Mouse (Mus musculus) embryonic fibroblast, embryonic 13.5 days (primary cell): ENCODE measurements at regions not wholly inside any gene's neighbourhood (a gene's known extent, or its start where the extent isn't known, plus 50 kb on each side); places are given as distances from the start of the nearest gene placed in this dataset.

Source experiments
- H3K27ac ChIP-seq: 2 replicates; pipeline ENCODE4 v1.5.1; 2012; ENCODE audit warnings: low read length, control low read depth, inconsistent platforms; ENCODE audit not compliant: insufficient read depth
- H3K4me1 ChIP-seq: 2 replicates; pipeline ENCODE4 v1.6.1; 2011; ENCODE audit warnings: low read length; ENCODE audit not compliant: control insufficient read depth, insufficient read depth
- H3K4me3 ChIP-seq: 2 replicates; pipeline ENCODE4 v1.5.1; 2011; ENCODE audit warnings: mild to moderate bottlenecking, control low read depth, low read length; ENCODE audit not compliant: insufficient read depth
- CTCF ChIP-seq: IDR thresholded peaks from 2 replicates; pipeline ENCODE4 v1.5.1; 2011; ENCODE audit warnings: mild to moderate bottlenecking, control low read depth, low read length, moderate library complexity, borderline replicate concordance; ENCODE audit not compliant: insufficient read depth
- POLR2A ChIP-seq: IDR thresholded peaks from 2 replicates; pipeline ENCODE4 v1.6.1; 2011; ENCODE audit warnings: low read depth, mild to moderate bottlenecking, control low read depth, low read length, moderate library complexity

GRCm38 (mm10) chr12:107285622-107286021, 202.8 kb upstream of the 3110018I06Rik start:
- no peak overlapping the region for H3K27ac ChIP-seq
- TF ChIP-seq CTCF: no peak
- no peak for TF ChIP-seq POLR2A
- no peak overlapping the region for H3K4me3 ChIP-seq
- H3K4me1 ChIP-seq: no peaks in the 10 kb centered on the region

GRCm38 (mm10) chr12:107291377-107291776, 197.1 kb upstream of the 3110018I06Rik start:
- TF ChIP-seq CTCF: no peak
- no peak for TF ChIP-seq POLR2A
- Histone ChIP-seq H3K27ac (no peak overlapping the region), H3K4me3 (no peak overlapping the region), H3K4me1 (no peaks in the 10 kb centered on the region)

- H3K27ac ChIP-seq: no peak overlapping the region
- TF ChIP-seq CTCF (no peak), POLR2A (no peak)
- H3K4me3 ChIP-seq: no peak overlapping the region
- H3K4me1 ChIP-seq: no peaks in the 10 kb centered on the region
These were observed 181.2 kb upstream of the 3110018I06Rik start for GRCm38 (mm10) chr12:107307094-107307740.

GRCm38 (mm10) chr12:107315446-107315845, 173.0 kb upstream of the 3110018I06Rik start:
- Histone ChIP-seq H3K27ac (no peak overlapping the region), H3K4me3 (no peak overlapping the region), H3K4me1 (no peaks in the 10 kb centered on the region)
- no peak for TF ChIP-seq POLR2A
- no peak for TF ChIP-seq CTCF

- Histone ChIP-seq H3K27ac (no peak overlapping the region), H3K4me3 (no peak overlapping the region), H3K4me1 (no peaks in the 10 kb centered on the region)
- TF ChIP-seq POLR2A: no peak
- no peak for TF ChIP-seq CTCF
These were observed 165.6 kb upstream of the 3110018I06Rik start for GRCm38 (mm10) chr12:107322861-107323260.

- Histone ChIP-seq H3K4me1 (no peaks in the 10 kb centered on the region), H3K4me3 (no peak overlapping the region), H3K27ac (no peak overlapping the region)
- no peak for TF ChIP-seq CTCF
- TF ChIP-seq POLR2A: no peak
These were observed 162.3 kb upstream of the 3110018I06Rik start for GRCm38 (mm10) chr12:107326101-107326500.

GRCm38 (mm10) chr12:107327107-107327770, 161.2 kb upstream of the 3110018I06Rik start:
- Histone ChIP-seq H3K27ac (no peak overlapping the region), H3K4me1 (no peaks in the 10 kb centered on the region), H3K4me3 (no peak overlapping the region)
- TF ChIP-seq CTCF (no peak), POLR2A (no peak)

- TF ChIP-seq CTCF (no peak), POLR2A (no peak)
- Histone ChIP-seq H3K4me1 (no peaks in the 10 kb centered on the region), H3K4me3 (no peak overlapping the region), H3K27ac (no peak overlapping the region)
These were observed 159.4 kb upstream of the 3110018I06Rik start for GRCm38 (mm10) chr12:107328986-107329385.

- Histone ChIP-seq H3K27ac (no peak overlapping the region), H3K4me1 (no peaks in the 10 kb centered on the region), H3K4me3 (no peak overlapping the region)
- TF ChIP-seq CTCF: no peak
- no peak for TF ChIP-seq POLR2A
These were observed 154.1 kb upstream of the 3110018I06Rik start for GRCm38 (mm10) chr12:107334366-107334765.

- Histone ChIP-seq H3K4me3 (no peak overlapping the region), H3K27ac (no peak overlapping the region), H3K4me1 (no peaks in the 10 kb centered on the region)
- TF ChIP-seq POLR2A: no peak
- no peak for TF ChIP-seq CTCF
These were observed 153.3 kb upstream of the 3110018I06Rik start for GRCm38 (mm10) chr12:107335106-107335505.
